Mouse (Mus musculus) spleen, adult 10 weeks (tissue): ENCODE data around the gene 0610010K14Rik. TPM values are rescaled to one million over a fixed set of nuclear protein-coding genes. Genes with fewer than 3 reads are reported as not detected.

Experiments
- polyA plus RNA-seq: library from polyadenylated mRNA; stranded (reverse); fragments of 350-450 nt; fragmentation: Illumina TruSeq; extraction: RNeasy Lipid Tissue Mini Kit (QIAGEN cat#74804); gene quantifications from one replicate; pipeline ENCODE4 v1.2.3, GENCODE M21; 2015; ENCODE audit warnings: low replicate concordance; ENCODE audit not compliant: insufficient read depth

Gene 0610010K14Rik
- polyA plus RNA-seq: 38.9 TPM

GRCm38 (mm10) chr11:70237457-70238167 is at the start of gene 0610010K14Rik:
Gene 0610010K14Rik, minus strand, starts transcription at chr11:70237914.

GRCm38 (mm10) chr11:70254931-70255531 is 17.3 kb upstream of the 0610010K14Rik start, which contains the start of gene Alox12:
Gene Alox12, minus strand, starts transcription at chr11:70255353.

GRCm38 (mm10) chr11:70239541-70240279 is 2.0 kb upstream of the 0610010K14Rik start, which contains the start of the genes Gm21988 and Rnasek:
Gene Gm21988, minus strand, starts transcription at chr11:70239830.
Gene Rnasek, minus strand, starts transcription at chr11:70239842.

GRCm38 (mm10) chr11:70229260-70230010 is 8.3 kb downstream of the 0610010K14Rik start, which contains the start of gene Bcl6b:
Gene Bcl6b, minus strand, starts transcription at chr11:70229798.

GRCm38 (mm10) chr11:70220731-70221602 is 16.7 kb downstream of the 0610010K14Rik start, which contains the start of gene Slc16a13:
Gene Slc16a13, minus strand, starts transcription at chr11:70221064.

GRCm38 (mm10) chr11:70212423-70212822 is 25.3 kb downstream of the 0610010K14Rik start, which contains the start of gene Slc16a11:
Gene Slc16a11, plus strand, starts transcription at chr11:70212752.

Other genes with a start within 250 kb of the 0610010K14Rik start
- gene Gabarap, start 246.8 kb downstream of the 0610010K14Rik start, polyA plus RNA-seq: 492 TPM
- gene Phf23, start 242.1 kb downstream of the 0610010K14Rik start, polyA plus RNA-seq: 67.0 TPM
- 9.8 TPM for gene Dvl2, start 237.3 kb downstream of the 0610010K14Rik start, polyA plus RNA-seq
- 41.9 TPM for gene Acadvl, start 222.5 kb downstream of the 0610010K14Rik start, polyA plus RNA-seq
- gene Dlg4, start 221.0 kb downstream of the 0610010K14Rik start, polyA plus RNA-seq: 9.5 TPM
- gene Asgr1, start 183.8 kb downstream of the 0610010K14Rik start, polyA plus RNA-seq: not detected
- gene Asgr2, start 145.3 kb downstream of the 0610010K14Rik start, polyA plus RNA-seq: 0.68 TPM
- gene Mgl2, start 107.6 kb downstream of the 0610010K14Rik start, polyA plus RNA-seq: 2.1 TPM
- 10.4 TPM for gene Clec10a, start 81.7 kb downstream of the 0610010K14Rik start, polyA plus RNA-seq
- not detected for gene Slc16a11, start 25.2 kb downstream of the 0610010K14Rik start, polyA plus RNA-seq
- 4.4 TPM for gene Slc16a13, start 16.9 kb downstream of the 0610010K14Rik start, polyA plus RNA-seq
- 6.9 TPM for gene Bcl6b, start 8.1 kb downstream of the 0610010K14Rik start, polyA plus RNA-seq
- 2.0 TPM for gene Gm21988, start 1.9 kb upstream of the 0610010K14Rik start, polyA plus RNA-seq
- 43.9 TPM for gene Rnasek, start 1.9 kb upstream of the 0610010K14Rik start, polyA plus RNA-seq
- gene Alox12, start 17.4 kb upstream of the 0610010K14Rik start, polyA plus RNA-seq: 8.8 TPM
- not detected for gene Alox12e, start 84.7 kb upstream of the 0610010K14Rik start, polyA plus RNA-seq
- gene Alox15, start 114.1 kb upstream of the 0610010K14Rik start, polyA plus RNA-seq: 0.58 TPM
- gene Pelp1, start 172.1 kb upstream of the 0610010K14Rik start, polyA plus RNA-seq: 11.0 TPM
- 94.8 TPM for gene Arrb2, start 194.7 kb upstream of the 0610010K14Rik start, polyA plus RNA-seq
- gene Med11, start 214.0 kb upstream of the 0610010K14Rik start, polyA plus RNA-seq: 40.8 TPM
- gene Zmynd15, start 221.5 kb upstream of the 0610010K14Rik start, polyA plus RNA-seq: 4.9 TPM
- gene Cxcl16, start 222.1 kb upstream of the 0610010K14Rik start, polyA plus RNA-seq: 36.3 TPM